In the genomic region with DNA sequence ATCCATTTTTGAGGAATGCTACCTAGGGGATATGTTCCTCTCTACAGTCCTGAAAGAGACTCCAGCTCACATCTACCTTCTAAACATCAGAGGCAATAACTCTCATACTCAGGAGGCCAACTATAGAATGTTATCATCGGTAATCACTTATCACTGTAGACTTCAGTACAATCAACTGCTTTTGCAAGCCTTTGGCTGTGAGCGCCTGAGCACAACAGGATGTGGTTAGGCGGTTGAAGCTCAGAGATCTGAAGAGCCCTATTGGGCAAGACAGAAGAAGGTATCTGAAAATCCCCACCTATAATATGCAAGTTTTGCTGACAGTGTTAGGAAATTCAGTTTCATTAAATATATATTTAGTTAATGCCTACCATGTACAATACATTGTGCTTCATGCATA, we compare ENCODE assay signal across 18 mouse cellular contexts. TPM values are rescaled to one million over a fixed set of nuclear protein-coding genes. Genes with fewer than 3 reads are reported as not detected.
DNase-seq lines count a peak whose midpoint lies in the region.
"Had no signal": no experiment of that assay in that cellular context is flagged by ENCODE, and none has a peak within 500 bp of the region (broad histone marks: within the 10 kb centered on the region; RNA-seq: fewer than 3 reads in every experiment).

No protein-coding gene starts in this region.

- H3K27me3 ChIP-seq in splenic B cell, adult 2 months (ENCODE audit: control insufficient read depth, insufficient read depth, low read length, poor library complexity, severe bottlenecking), result no peaks in the 10 kb centered on the region
- no peaks in the 10 kb centered on the region for H3K27me3 ChIP-seq in heart, embryonic 10.5 days (ENCODE audit: insufficient read depth, poor library complexity, severe bottlenecking)
- H3K27me3 ChIP-seq: limb, embryonic 13.5 days; megakaryocyte, embryonic 14.5 days had no signal

- H3K9me3 ChIP-seq in heart, embryonic 10.5 days, result no peaks in the 10 kb centered on the region
- H3K9me3 ChIP-seq: hindbrain, embryonic 10.5 days; limb, embryonic 13.5 days had no signal

- 87% methylated on average over 3 of the region's 3 CpGs for WGBS in heart, embryonic 10.5 days

- H3K36me3 ChIP-seq in splenic B cell, adult 2 months (ENCODE audit: control insufficient read depth, insufficient read depth, low read length, poor library complexity, severe bottlenecking), result no peaks in the 10 kb centered on the region
- H3K36me3 ChIP-seq in heart, embryonic 10.5 days, result no peaks in the 10 kb centered on the region
- H3K36me3 ChIP-seq: hindbrain, embryonic 10.5 days; limb, embryonic 13.5 days had no signal

- DNase-seq in 416B (ENCODE audit: low read depth), result peak; percentile 87
- DNase-seq in CD4-positive helper T cell, adult 2 months (ENCODE audit: low read depth, low spot score), result peak; percentile 91
- peak; percentile 92 for DNase-seq in induced T-regulatory cell, adult 2 months (ENCODE audit: low read depth)
- peak; percentile 68 for DNase-seq in splenic B cell, adult 2 months (ENCODE audit: low read depth, low spot score)
- no peak for DNase-seq in kidney, adult 18-20 months
- DNase-seq in layer of hippocampus, adult 18-20 months (ENCODE audit: low spot score in 2 of 2), result no peak
- DNase-seq in left cerebral cortex, postnatal 25 days (ENCODE audit: low spot score in 2 of 2), result no peak
- DNase-seq in heart, embryonic 10.5 days (ENCODE audit: low spot score), result no peak
- DNase-seq: adrenal gland, postnatal 25 days; cerebellum, postnatal 10 days; heart, adult 11 months; kidney, adult 11 months had no signal

- H3K4me1 ChIP-seq in heart, embryonic 10.5 days, result no peaks in the 10 kb centered on the region
- H3K4me1 ChIP-seq: hindbrain, embryonic 10.5 days; limb, embryonic 13.5 days; megakaryocyte, embryonic 14.5 days had no signal

- intact Hi-C loops in left cerebral cortex, postnatal 25 days (cut with DNase I), result no loop called here

- H3K4me3 ChIP-seq in heart, embryonic 10.5 days, result no peak overlapping the region
- H3K4me3 ChIP-seq: hindbrain, embryonic 10.5 days; limb, embryonic 13.5 days; megakaryocyte, embryonic 14.5 days; myocyte had no signal

- no peak overlapping the region for H3K27ac ChIP-seq in heart, embryonic 10.5 days
- H3K27ac ChIP-seq: hindbrain, embryonic 10.5 days; limb, embryonic 13.5 days had no signal

RNA-seq across cellular contexts. Expression of a gene that starts 29.1 kb away (rescaled TPM):
- under 1 TPM in 1 of 2 experiments, not detected in 1; 0.53 TPM for total RNA-seq in layer of hippocampus, adult 18-20 months (2021)
- total RNA-seq in left cerebral cortex, postnatal 25 days (2021), result under 1 TPM; 0.25 to 0.39 TPM
- polyA plus RNA-seq in heart, embryonic 10.5 days (2016; fragmentation: Nextera tagmentation; extraction: Ambion mirVana), result 0.20 and 0.36 TPM in 2 replicates
- polyA plus RNA-seq: embryonic facial prominence, embryonic 11.5 days; liver, embryonic 16.5 days; myocyte had no signal

RNA-seq across cellular contexts. Expression of a gene that starts 58.9 kb away (rescaled TPM):
- 1 to 10 TPM; 1.6 to 2.4 TPM for total RNA-seq in layer of hippocampus, adult 18-20 months (2021)
- total RNA-seq in left cerebral cortex, postnatal 25 days (2021), result 1 to 10 TPM; 1.3 to 1.9 TPM
- polyA plus RNA-seq in heart, embryonic 10.5 days (2016; fragmentation: Nextera tagmentation; extraction: Ambion mirVana), result 14.4 and 17.2 TPM in 2 replicates

RNA-seq across cellular contexts. Expression of a gene that starts 59.0 kb away (rescaled TPM):
- 10 to 100 TPM; 11.6 to 11.8 TPM for total RNA-seq in layer of hippocampus, adult 18-20 months (2021)
- 10 to 100 TPM; 15.0 to 16.0 TPM for total RNA-seq in left cerebral cortex, postnatal 25 days (2021)
- polyA plus RNA-seq in heart, embryonic 10.5 days (2016; fragmentation: Nextera tagmentation; extraction: Ambion mirVana), result 5.9 and 8.5 TPM in 2 replicates

Comparison
In these comparisons a context has a peak if more than half of its experiments do, and no peak if none do; other contexts are left out.
1. DNase-seq: peak in 416B (single experiment), CD4-positive helper T cell, adult 2 months (single experiment), induced T-regulatory cell, adult 2 months (single experiment) and splenic B cell, adult 2 months (single experiment); none in kidney, adult 18-20 months (single experiment), layer of hippocampus, adult 18-20 months (0 of 2), left cerebral cortex, postnatal 25 days (0 of 2) and heart, embryonic 10.5 days (single experiment).